Mouse (Mus musculus): ENCODE results near the gene Bok. TPM values are rescaled to one million over a fixed set of nuclear protein-coding genes. Genes with fewer than 3 reads are reported as not detected.

Gene Bok
- polyA plus RNA-seq, 1 experiment from 2014 or later: 57.2 TPM

GRCm38 (mm10) chr1:93688154-93688553, 2.7 kb downstream of the Bok start:
- Histone ChIP-seq H3K4me3 (ENCODE audit: low read depth, low read length) (no peak overlapping the region), H3K27ac (ENCODE audit: low read depth, low read length) (no peak overlapping the region), H3K9ac (ENCODE audit: low read depth, low read length) (no peak overlapping the region), H3K4me1 (replicated peaks; ENCODE audit: control insufficient read depth, insufficient read depth, low read length) (0 out of 2 replicates have a peak, but pooled peaks cover 9% of the 10 kb centered on the region), H3K4me2 (replicated peaks; ENCODE audit: low read depth) (no peak overlapping the region), H3K27me3 (replicated peaks; ENCODE audit: control insufficient read depth, insufficient read depth, low read length) (no peaks in the 10 kb centered on the region), H3K9me3 (ENCODE audit: control insufficient read depth) (no peaks in the 10 kb centered on the region), H3K36me3 (ENCODE audit: control insufficient read depth, insufficient read depth) (no peaks in the 10 kb centered on the region)
- no peak for TF ChIP-seq CTCF (IDR thresholded peaks at IDR 0.05; ENCODE audit: low read depth)
- 80% methylated on average over 8 of the region's 8 CpGs for WGBS
- no peak for ATAC-seq

GRCm38 (mm10) chr1:93689901-93690496, 4.5 kb downstream of the Bok start:
- WGBS: 80% methylated on average over 7 of the region's 7 CpGs
- Histone ChIP-seq H3K36me3 (ENCODE audit: control insufficient read depth, insufficient read depth) (no peaks in the 10 kb centered on the region; the same call in 1 of the 2 replicates), H3K27me3 (replicated peaks; ENCODE audit: control insufficient read depth, insufficient read depth, low read length) (no peaks in the 10 kb centered on the region), H3K9ac (ENCODE audit: low read depth, low read length) (no peak overlapping the region), H3K27ac (ENCODE audit: low read depth, low read length) (no peak overlapping the region), H3K4me2 (replicated peaks; ENCODE audit: low read depth) (no peak overlapping the region), H3K4me3 (ENCODE audit: low read depth, low read length) (no peak overlapping the region), H3K9me3 (ENCODE audit: control insufficient read depth) (no peaks in the 10 kb centered on the region), H3K4me1 (replicated peaks; ENCODE audit: control insufficient read depth, insufficient read depth, low read length) (peaks cover 9% of the 10 kb centered on the region; the same call in 1 of the 2 replicates)
- TF ChIP-seq CTCF (IDR thresholded peaks at IDR 0.05; ENCODE audit: low read depth): no peak
- no peak for ATAC-seq

- Histone ChIP-seq H3K9me3 (ENCODE audit: control insufficient read depth) (no peaks in the 10 kb centered on the region), H3K27ac (ENCODE audit: low read depth, low read length) (no peak overlapping the region), H3K9ac (ENCODE audit: low read depth, low read length) (no peak overlapping the region), H3K27me3 (replicated peaks; ENCODE audit: control insufficient read depth, insufficient read depth, low read length) (no peaks in the 10 kb centered on the region), H3K36me3 (ENCODE audit: control insufficient read depth, insufficient read depth) (no peaks in the 10 kb centered on the region; the same call in 1 of the 2 replicates), H3K4me3 (ENCODE audit: low read depth, low read length) (no peak overlapping the region), H3K4me1 (replicated peaks; ENCODE audit: control insufficient read depth, insufficient read depth, low read length) (peaks cover 4% of the 10 kb centered on the region; the same call in 1 of the 2 replicates), H3K4me2 (replicated peaks; ENCODE audit: low read depth) (no peak overlapping the region)
- WGBS: 93% methylated on average over 8 of the region's 8 CpGs
- no peak for ATAC-seq
- TF ChIP-seq CTCF (IDR thresholded peaks at IDR 0.05; ENCODE audit: low read depth): no peak
Measured at GRCm38 (mm10) chr1:93691106-93691505, 5.6 kb downstream of the Bok start.

- Histone ChIP-seq H3K4me3 (ENCODE audit: low read depth, low read length) (no peak overlapping the region), H3K4me2 (replicated peaks; ENCODE audit: low read depth) (no peak overlapping the region), H3K4me1 (replicated peaks; ENCODE audit: control insufficient read depth, insufficient read depth, low read length) (no peaks in the 10 kb centered on the region; the same call in 1 of the 2 replicates), H3K36me3 (ENCODE audit: control insufficient read depth, insufficient read depth) (peaks cover 3% of the 10 kb centered on the region; the same call in 1 of the 2 replicates), H3K9ac (ENCODE audit: low read depth, low read length) (no peak overlapping the region), H3K27me3 (replicated peaks; ENCODE audit: control insufficient read depth, insufficient read depth, low read length) (no peaks in the 10 kb centered on the region), H3K9me3 (ENCODE audit: control insufficient read depth) (no peaks in the 10 kb centered on the region), H3K27ac (ENCODE audit: low read depth, low read length) (peak overlapping the region; percentile 81)
- WGBS: 56% methylated on average over 10 of the region's 10 CpGs
- TF ChIP-seq CTCF (IDR thresholded peaks at IDR 0.05; ENCODE audit: low read depth): no peak
- peak; percentile 72 for ATAC-seq
Measured at GRCm38 (mm10) chr1:93691786-93692357, 6.4 kb downstream of the Bok start.

GRCm38 (mm10) chr1:93692773-93693172, 7.3 kb downstream of the Bok start:
- Histone ChIP-seq H3K27me3 (replicated peaks; ENCODE audit: control insufficient read depth, insufficient read depth, low read length) (no peaks in the 10 kb centered on the region), H3K4me3 (ENCODE audit: low read depth, low read length) (no peak overlapping the region), H3K4me2 (replicated peaks; ENCODE audit: low read depth) (peak overlapping the region; percentile 18; the same call in 1 of the 2 replicates), H3K9ac (ENCODE audit: low read depth, low read length) (no peak overlapping the region), H3K9me3 (ENCODE audit: control insufficient read depth) (no peaks in the 10 kb centered on the region), H3K36me3 (ENCODE audit: control insufficient read depth, insufficient read depth) (peaks cover 3% of the 10 kb centered on the region; the same call in 1 of the 2 replicates), H3K4me1 (replicated peaks; ENCODE audit: control insufficient read depth, insufficient read depth, low read length) (no peaks in the 10 kb centered on the region; the same call in 1 of the 2 replicates), H3K27ac (ENCODE audit: low read depth, low read length) (peak overlapping the region; percentile 81)
- peak; percentile 44 for ATAC-seq
- no peak for TF ChIP-seq CTCF (IDR thresholded peaks at IDR 0.05; ENCODE audit: low read depth)
- 56% methylated on average over 9 of the region's 9 CpGs for WGBS

- no peak overlapping the region for H3K9ac ChIP-seq (ENCODE audit: low read depth, low read length)
- no peak overlapping the region; the same call in 1 of the 2 replicates for H3K4me3 ChIP-seq (ENCODE audit: low read depth, low read length)
- TF ChIP-seq CTCF (IDR thresholded peaks at IDR 0.05; ENCODE audit: low read depth): no peak
- 44% methylated on average over 3 of the region's 3 CpGs for WGBS
- no peaks in the 10 kb centered on the region for H3K27me3 ChIP-seq (replicated peaks; ENCODE audit: control insufficient read depth, insufficient read depth, low read length)
- H3K4me1 ChIP-seq (replicated peaks; ENCODE audit: control insufficient read depth, insufficient read depth, low read length): no peaks in the 10 kb centered on the region; the same call in 1 of the 2 replicates
- peak overlapping the region; percentile 81 for H3K27ac ChIP-seq (ENCODE audit: low read depth, low read length)
- no peaks in the 10 kb centered on the region for H3K9me3 ChIP-seq (ENCODE audit: control insufficient read depth)
- H3K4me2 ChIP-seq (replicated peaks; ENCODE audit: low read depth): peak overlapping the region; percentile 18
- peaks cover 3% of the 10 kb centered on the region; the same call in 1 of the 2 replicates for H3K36me3 ChIP-seq (ENCODE audit: control insufficient read depth, insufficient read depth)
- ATAC-seq: peak; percentile 82
Measured at GRCm38 (mm10) chr1:93693502-93693901, 8.0 kb downstream of the Bok start.

Data from intestine, postnatal 0 days (tissue).